Mouse (Mus musculus) cerebellum, postnatal 10 days (tissue): Measurements from ENCODE around the gene Rasgef1b.
A peak's percentile ranks its signal among the peaks of the same experiment; 100 is the strongest.

Experiments used
- DNase-seq, 2 experiments: peaks; one replicate each; pipeline ENCODE4 v3.0.0; 2021; ENCODE audit warnings: mixed read lengths in 2 of 2

Rasgef1b gene

DNA sequence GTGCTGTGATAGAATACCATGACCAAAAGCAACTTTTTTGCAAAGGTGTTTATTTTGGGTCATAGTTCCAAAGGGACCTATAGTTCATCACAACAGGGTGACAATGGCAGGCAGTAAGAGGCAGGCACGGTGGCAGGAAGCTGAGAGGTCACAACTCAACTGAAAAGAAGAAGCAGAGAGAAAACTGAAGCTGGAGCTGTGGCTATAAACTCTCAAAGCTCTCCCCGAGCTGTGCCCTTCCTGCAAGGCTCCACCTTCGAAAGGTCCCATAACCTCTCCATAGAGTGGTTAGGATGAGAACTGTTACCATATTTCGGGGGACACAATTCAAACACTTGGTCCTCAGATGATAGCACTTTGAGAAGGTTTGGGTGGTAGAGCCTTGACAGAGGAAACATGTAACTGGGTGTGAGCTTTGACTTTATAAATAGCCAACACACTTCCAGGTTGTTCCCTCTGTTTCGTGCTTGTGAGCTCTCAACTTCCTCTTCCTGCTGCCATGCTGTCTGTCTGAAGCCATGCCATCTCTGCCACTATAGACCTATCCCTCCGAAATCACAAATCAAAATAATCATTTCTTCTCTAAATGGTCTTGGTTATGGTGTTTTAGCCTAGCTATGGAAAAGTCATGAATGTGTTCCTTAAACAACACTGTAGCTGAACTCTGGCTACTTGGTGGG lies 240.2 kb downstream of the Rasgef1b start:
- no peak for DNase-seq

DNA sequence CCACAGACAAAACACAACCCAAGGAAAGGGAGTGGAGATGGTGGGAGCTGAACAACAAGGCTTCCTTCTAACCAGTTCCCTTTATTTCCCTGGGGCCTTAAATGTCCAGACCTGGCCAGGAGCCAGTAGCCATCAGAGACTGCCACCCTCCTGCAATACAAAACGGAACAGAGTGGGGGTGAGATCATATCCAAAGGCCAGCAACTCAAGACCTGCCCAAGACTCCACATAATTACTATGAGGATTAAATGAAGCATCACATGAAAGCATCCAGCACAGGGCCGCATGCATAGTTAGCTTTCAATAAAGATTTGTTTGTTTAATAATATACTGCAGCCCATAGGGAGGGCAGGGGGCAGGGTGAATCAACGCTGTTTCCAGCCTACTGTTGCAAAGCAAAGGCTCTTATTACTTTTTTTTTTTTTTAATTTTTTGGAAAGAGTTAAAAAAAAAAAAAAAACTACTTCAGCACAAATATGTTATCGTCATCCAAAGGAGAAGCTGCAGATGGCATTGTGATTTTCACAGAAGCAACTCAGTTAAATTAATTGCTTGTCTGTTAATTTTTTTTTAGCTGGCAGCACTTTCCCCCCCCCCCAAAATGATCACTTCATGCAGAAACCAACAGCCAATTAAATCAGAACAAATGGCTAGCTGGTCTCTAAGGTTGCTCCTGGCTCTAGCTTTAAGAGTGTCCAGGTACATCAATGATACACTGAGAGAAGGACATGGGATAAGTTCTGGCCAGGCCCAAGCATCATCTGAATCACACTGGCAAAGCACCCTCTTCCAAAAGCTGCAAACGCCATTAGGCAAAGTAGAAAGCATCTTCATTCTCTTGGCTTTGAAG lies 241.6 kb downstream of the Rasgef1b start:
- DNase-seq = peak in 1 of 2 experiments; percentile 30

DNA sequence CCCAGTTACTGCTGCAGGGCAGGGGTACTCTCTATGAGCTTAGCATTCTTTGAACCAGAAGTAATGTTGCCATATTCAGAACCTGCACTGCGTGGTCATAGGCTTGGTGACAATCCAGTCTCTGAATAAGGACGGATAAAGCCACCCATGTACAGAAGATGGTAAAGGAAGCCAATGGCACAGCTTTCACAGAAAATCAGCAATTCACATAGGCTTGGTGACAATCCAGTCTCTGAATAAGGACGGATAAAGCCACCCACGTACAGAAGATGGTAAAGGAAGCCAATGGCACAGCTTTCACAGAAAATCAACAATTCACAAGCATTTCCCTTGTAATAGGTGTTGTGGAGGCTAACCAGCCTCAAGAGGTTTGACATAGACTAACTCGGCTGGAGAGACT lies 245.7 kb downstream of the Rasgef1b start:
- no peak for DNase-seq

DNA sequence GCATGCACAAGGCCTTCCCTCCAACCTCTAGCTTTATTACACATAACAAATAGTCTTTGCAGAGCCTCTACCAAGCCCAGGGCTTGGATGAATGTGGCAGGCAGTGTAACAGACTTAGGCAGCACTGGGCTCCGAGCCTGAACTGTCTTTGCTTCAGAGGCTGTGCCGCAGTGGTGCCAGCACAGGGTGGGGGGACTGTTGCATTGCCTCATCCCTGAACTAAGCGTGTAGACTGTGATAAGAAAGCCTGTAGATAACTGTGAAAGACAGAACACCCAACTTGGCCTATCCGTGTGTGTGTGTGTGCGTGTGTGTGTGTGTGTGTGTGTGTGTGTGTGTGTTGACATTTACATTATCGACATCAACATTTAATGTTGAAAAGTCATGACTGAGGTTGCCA lies 246.3 kb downstream of the Rasgef1b start:
- DNase-seq = peak in 1 of 2 experiments; percentile 50

DNA sequence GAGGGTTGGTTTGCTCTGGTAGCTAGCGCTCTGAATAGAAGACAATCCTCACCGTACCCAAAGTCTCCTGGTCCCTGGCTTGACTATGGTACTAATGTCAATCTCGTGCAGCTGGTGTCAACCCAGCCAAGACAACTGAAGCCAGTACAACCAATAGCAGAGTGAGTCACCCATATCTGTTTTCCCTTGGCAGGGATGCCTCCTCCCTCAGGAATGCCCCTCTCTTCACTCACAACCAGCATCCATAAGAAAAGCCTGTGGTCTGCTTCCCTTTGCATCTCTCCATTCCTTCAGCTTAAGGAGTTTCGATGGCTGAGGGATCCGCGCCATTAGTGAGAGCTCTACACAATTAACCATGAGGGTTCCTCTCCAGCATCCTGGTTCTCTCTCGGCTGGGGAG lies 246.8 kb downstream of the Rasgef1b start:
- DNase-seq = no peak

DNA sequence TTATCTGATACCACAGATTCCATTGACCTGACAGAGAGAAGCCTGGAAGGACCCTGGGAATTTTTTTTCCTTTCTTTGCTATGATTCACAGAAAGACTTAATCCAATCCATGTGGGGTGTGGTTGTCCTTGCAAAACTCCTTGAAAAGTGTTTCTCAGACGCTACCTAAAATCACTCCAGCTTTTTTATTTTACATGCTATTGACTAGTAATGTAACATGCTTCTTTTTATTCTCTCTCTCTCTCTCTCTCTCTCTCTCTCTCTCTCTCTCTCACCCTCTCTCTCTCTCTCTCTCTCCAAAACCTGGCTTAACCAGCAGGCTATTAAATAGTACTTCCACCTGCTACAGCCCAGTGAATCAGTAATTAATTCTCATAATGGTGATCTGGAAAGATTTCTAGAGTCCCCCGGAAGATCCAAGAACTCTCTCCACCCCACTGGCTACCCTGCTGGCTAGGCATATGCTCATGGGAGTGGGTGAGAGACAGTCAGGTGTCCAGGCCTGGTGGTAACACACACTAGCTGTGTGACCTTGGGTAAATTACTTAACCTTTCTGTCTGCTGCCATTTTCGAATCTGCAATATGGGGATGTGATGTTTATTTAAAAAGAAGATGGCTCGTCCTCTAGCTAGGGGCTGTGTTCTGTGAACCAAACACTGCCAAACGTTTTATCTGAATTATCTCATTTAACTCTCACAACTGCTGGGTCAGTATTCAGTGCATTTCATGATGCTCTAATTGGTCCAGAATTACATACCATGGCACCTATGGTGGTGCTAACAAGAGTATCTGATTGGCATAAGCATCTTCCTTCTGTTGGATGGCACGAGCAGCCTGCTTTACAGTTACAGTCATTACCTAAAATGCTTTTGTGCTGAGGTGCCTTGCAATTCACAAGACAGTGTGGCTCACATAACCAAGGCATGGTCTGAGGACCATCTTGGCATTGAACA lies 248.5 kb downstream of the Rasgef1b start:
- peak; percentile 82 to 88 for DNase-seq

DNA sequence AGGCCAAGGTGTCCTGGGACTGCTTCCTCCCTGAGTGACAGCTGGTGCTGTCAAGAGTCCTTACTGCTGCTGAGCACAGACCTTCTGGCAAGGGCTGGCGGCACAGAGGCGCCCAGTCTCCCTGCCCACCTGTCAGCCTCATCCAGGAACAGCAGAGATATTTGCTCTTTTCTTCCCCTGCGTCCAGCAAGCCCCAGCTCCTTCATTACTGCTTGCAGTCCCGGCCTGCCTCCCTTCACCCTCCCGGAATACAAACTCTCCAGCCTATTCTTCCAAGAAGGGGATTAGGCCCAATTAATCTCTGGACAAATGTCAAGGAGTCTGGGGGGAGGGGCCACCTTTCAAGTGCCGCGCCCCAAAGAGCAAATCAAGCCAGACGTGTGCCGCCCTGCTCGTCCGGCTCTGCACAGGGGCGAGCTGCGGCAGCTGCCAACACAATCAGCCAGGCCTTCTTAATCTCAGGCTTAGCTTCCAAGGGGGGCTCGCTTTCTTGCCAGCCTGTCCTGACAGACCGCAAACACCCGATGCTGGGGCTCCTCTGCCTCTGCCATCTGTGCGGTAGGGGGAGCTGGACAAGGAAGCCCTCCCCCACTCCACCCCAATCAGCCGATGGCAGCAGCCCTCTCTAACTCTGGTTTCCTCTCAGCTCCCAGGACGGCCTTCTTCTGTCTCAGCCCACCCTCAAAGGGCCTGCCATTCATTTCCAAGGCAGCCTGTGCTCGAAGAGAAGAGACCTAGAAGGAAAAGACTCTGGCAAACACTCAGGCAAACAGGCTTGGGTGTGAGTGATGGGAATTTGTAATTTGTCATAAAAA lies 249.4 kb downstream of the Rasgef1b start:
- peak; percentile 85 to 94 for DNase-seq

DNA sequence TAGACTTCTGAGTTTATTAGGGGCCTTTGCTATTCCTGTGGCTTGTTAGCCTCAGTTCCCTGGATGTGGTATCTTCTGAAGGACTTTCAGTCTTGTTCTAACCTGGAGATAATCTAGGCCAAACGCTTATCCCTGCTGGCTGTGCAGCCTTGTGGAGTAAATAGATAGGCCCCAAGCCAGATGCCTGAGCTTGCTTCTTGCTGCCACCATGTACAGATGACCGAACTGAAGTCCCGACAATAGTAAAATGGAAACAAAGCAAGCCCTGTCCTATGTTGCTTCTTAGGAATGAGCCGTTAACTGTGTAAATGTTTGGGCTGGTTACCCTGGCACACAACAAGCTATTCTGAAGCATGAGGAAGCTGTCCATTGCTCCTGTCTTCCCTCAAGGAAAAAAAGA lies 250.1 kb downstream of the Rasgef1b start:
- peak; percentile 42 to 48 for DNase-seq

DNA sequence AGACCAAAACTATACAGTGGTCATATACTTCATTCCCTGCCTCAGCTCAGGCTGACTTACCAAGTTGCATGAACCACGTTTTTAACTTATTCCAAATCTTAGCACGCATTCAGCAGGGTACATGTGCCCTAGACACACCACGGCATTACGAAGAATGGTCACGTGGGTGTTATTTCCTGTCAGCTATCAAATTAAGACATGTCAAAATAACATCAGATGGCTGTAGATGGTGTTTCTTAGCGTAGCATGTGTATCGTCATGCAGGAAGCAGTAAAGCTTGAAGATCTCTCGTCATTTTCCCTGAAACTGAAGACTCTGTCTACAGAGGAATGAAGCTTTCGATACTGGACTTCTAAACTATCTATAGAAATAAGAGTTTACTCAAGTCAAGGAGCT lies 251.4 kb downstream of the Rasgef1b start:
- DNase-seq = no peak

DNA sequence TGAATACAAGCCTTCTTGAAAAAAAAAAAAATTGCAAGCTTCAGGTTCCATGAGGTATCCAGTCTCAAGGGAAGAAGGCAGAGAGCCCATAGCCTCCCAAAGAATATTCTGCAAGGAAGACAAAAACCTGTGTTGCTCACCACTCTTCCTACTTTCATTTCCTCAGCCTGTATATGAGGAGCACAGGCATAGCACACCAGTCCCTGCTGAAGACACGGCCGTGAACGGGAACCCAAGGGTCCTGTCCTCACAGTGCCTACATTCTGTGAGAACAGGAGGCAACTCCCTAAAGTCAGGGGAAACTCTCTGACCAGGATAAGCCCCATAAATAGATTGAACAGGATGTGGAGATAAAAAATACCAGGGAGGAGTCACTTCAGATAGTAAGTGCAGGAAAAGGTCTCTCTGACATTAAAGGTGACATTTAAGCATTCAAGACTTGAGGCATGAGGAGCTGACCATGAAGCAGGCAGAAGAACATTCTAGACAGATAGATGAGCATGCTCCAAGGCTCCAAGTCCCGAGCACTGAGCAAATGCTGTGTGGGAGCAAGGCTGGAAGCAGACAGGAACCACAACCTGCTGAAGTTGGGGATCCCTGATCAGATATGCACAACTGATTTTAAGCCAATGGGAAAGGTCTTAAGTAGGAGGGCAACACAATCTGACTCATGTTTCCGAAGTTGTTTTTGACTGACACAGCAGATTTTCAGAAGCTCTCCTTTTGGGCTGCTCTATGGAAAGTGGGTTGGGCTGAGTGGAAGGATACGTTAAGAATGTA lies 252.0 kb downstream of the Rasgef1b start:
- DNase-seq = no peak

DNA sequence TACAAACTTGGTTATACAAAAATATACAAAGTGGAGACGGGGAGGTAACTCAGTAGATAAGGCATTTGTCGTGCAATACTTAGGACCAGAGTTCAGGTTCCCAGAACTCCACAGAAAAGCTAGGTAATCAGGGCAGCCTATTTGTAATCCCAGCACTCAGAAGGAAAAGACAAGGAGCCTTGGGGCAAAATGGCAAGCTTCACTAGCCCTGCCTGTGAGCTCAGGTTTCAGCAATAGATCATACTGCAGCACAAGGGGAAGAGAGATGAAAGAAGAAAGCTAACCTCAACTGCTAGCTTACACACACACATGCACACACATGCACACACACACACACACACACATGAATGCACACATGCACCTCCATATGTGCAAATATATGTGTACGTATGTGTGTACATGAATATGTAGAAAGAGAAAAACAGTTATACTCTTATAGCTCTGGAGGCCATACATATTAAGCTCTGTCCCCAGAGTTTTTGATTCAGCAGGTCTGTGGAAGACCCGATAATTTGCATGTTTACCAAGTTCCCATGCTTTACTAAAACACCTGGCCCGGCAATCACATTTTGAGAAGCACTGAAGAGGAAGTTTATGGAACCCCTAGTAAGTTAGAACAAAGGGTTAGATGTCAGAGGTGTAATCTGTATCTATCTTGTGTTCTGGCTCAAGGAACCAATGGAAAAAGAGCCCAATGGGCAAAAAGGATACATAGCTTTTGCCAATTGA lies 256.1 kb downstream of the Rasgef1b start:
- no peak for DNase-seq

DNA sequence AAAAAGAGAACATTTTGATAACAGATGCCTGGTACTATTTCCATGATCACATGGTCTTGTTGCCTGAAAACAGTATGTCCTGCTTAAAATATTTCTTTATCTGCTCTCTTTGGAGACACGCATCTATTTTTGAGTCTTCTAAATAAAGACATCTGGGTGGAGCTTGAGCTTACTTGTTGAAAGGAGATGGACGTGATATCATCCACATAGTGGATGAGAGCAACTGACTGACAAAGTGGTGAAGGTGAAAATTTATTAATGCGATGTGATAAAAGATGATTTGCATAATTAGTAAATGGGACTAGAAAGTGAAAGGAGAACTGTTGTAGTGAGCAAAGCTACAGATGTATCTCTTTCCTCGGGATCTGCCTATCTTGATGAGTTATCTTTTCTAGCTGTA lies 257.1 kb downstream of the Rasgef1b start:
- DNase-seq = no peak

DNA sequence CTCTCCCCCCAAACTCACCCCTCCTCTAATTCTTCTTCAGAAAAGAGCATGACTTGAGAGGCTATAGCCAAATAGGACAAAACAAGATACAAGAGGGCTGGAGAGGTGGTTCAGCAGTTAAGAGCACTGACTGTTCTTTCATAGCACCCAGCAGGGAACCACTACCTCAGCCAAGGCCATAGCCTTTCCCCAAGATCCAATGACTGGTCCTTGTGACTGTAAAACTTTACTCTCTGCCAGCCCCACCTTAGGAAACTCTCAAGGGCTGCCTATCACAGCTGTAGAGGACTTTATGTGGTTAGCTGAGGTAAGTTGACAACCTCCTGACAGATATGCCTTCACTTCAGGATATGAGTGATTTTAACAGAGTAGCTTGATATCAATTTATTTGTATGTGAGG lies 258.3 kb downstream of the Rasgef1b start:
- no peak for DNase-seq

DNA sequence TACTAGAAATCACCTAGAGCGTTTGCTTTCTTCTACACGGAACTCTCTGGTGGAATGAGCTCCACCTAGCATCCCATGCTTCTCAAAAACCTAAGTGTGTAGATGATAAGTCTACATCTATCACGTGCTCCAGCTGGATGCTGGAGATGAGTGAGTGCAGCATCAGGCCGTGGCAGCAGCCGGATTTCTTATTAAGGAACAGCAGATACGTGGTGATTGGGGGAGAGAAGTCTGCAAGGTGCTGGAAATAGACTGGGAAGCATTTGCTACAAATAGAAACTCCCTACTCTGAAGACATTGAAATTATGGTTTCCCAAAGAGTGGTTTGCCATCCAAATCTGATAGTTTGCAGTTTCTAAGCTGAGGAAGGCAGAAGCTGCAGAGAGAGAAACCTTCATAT lies 269.9 kb downstream of the Rasgef1b start:
- DNase-seq = no peak

DNA sequence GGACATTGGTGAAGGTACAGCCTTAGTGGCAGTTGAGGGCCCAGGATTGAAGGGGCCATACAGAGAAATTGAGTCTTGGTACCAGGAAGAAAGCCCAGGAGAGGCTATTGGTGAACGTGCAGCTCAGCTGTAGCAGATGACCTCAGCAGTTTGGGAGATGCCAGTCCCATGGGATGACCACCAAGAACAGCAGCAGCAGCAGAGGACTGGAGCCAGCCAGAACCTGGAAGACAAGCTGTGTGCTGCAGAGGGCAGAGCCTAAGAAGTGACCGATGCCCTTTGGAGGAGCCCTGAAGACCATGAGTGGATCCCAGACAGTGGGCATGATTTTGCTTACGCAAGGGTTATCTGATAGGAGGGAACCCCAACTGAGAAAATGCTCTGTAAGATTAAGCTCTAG lies 271.6 kb downstream of the Rasgef1b start:
- no peak for DNase-seq

DNA sequence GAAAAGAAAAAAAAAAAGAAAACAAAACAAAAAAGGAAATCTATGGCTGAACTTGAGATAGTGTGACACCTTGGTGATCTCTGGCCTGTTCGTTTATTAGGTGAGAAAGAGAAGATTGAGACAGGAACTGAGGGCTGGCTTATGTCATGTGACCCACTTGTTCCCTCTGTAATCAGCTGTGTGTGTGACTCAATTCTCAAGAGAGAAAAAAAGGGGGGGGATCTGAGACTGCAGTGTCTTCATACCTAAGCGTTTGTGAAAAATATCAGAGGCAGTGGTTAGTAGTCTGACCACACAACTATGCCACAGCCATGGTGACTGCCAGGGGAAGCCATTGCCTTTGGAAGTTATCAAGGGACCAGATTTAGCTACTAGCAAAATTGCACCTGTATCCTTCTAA lies 276.9 kb downstream of the Rasgef1b start:
- DNase-seq = no peak

DNA sequence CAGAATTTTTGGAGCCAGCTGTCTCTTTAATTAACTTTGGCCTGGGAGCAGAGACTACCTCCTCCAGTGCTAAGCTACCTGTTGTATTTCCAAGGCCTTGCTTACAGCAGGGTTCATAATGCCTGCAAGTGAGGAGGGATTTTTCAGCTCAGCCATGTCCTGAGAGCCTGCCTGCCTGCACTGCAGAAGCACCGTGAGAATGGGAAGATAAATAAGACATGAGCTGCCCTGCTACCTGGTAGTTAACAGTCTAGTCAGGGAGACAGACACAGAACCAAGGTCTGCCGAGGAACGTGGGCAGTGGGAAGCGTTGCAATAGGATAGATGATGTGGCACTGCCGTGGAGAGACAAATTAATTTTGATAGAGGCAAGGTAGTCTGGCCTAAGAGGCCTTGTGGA lies 277.4 kb downstream of the Rasgef1b start:
- DNase-seq = no peak

DNA sequence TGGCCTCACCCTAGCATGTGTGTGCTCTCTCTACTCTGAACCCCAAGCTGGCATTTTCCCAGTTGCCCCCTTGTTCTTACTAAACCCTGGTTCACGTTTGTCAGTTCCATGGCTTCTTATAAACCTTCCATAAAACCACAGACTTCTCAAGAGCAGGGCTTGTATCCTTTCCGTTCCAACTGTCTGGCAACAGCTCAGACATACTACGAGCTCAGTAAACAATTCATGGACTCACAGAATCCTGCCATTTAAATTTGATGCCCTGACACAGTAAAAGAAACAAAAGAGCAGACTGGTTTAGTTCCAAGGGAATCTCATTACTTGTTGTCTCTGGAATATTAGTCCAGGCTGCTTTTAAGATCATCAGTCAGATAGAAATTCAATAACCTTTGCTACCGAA lies 277.9 kb downstream of the Rasgef1b start:
- no peak for DNase-seq

DNA sequence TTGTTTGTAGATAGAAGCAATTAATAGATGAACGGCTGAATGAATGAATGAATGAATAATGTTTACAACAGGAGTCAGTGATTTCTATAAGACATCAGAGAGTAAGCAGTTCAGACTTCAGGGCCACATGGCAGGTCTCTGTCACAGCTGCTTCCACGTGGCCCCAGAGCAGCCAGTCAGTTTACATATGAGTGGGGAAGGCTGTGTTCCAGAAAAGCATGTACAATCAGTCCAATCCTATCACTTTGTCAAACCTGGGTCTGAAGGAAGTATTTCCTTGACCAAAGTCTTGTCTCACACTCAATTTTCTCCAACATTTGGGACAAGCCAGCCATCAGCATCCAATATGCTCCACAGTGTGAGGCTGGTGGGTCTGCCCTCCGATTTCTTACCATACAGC lies 278.4 kb downstream of the Rasgef1b start:
- DNase-seq = no peak

DNA sequence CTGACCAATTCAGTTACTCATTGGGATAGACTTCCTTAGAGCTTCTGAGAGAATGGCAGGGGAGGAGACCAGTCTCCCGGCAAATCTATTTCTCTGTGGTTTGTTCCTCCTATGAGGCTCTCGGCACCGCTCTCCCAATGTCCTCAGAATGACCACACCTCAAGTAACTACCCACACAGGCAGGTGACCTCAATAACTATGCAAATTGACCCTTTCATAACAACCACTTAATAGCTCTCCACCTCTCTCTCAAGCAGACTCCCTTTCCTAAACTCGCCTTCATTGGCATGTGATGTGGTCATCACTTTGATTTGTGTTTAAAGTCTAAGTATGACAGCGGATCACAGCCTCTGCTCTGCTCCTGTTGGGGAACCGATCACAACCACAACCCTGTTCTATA lies 281.4 kb downstream of the Rasgef1b start:
- no peak for DNase-seq

DNA sequence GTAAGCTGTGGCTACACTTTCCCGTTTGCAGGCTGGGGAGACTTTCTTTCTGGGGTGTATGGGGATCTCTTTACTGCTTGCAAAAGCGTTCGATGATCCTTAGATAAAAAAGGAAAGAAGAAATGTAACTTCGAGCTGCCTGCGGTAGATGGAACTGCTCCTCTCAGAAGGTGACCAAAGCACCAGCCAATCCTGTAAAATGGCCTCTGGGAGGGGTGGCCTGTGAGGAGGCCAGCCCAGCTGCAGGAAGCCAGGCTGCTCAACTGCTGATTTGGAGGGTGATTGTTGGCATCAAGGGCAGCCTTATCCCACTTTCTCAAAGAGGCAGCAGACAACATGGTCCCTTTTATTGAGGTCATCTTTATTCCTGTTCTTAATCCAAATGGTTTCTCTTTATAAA lies 283.6 kb downstream of the Rasgef1b start:
- peak in 1 of 2 experiments; percentile 11 for DNase-seq
